Mouse (Mus musculus) embryonic facial prominence, embryonic 10.5 days (tissue): ENCODE measurements around the gene Tmem132d. TPM values are rescaled to one million over a fixed set of nuclear protein-coding genes. Genes with fewer than 3 reads are reported as not detected.

ENCODE experiments used
- DNase-seq: peaks from one replicate; pipeline ENCODE4 v3.0.0-alpha.2; 2017; ENCODE audit warnings: low spot score
- H3K27ac ChIP-seq: fragments of 300-500 bp; sonication (generic); replicated peaks from 2 replicates; pipeline ENCODE4 v1.5.1; 2016; ENCODE audit warnings: mild to moderate bottlenecking
- H3K27me3 ChIP-seq: fragments of 300-500 bp; sonication (generic); replicated peaks from 2 replicates; pipeline ENCODE4 v1.6.1; 2016; ENCODE audit warnings: low read depth, mild to moderate bottlenecking; ENCODE audit not compliant: poor library complexity, severe bottlenecking
- H3K36me3 ChIP-seq: fragments of 300-500 bp; sonication (generic); replicated peaks from 2 replicates; pipeline ENCODE4 v1.6.1; 2016; ENCODE audit warnings: mild to moderate bottlenecking, moderate library complexity
- H3K4me1 ChIP-seq: fragments of 300-500 bp; sonication (generic); 2 replicates; pipeline ENCODE4 v1.6.1; 2016
- H3K4me3 ChIP-seq: fragments of 300-500 bp; sonication (generic); 2 replicates; pipeline ENCODE4 v1.5.1; 2016; ENCODE audit warnings: mild to moderate bottlenecking, moderate library complexity
- H3K9me3 ChIP-seq: fragments of 300-500 bp; sonication (generic); 2 replicates; pipeline ENCODE4 v1.6.1; 2016; ENCODE audit warnings: mild to moderate bottlenecking
- WGBS: fragments of 180-500 bp; shearing (Covaris S2); methylation state at CpG from one replicate; pipeline ENCODE4 v1.1.7; 2016; 5-methylcytosine and 5-hydroxymethylcytosine counted together
- polyA plus RNA-seq: library from polyadenylated mRNA; unstranded; fragments of >200 nt; fragmentation: Nextera tagmentation; extraction: Ambion mirVana; gene quantifications from 2 replicates; pipeline ENCODE4 v1.2.1, GENCODE M21; 2016

Gene Tmem132d
- 0.18 and 0.85 TPM in 2 replicates for polyA plus RNA-seq

- 0 out of 2 replicates have a peak within 1 kb of the TSS, but pooled peaks have one; percentile 10 for H3K27ac ChIP-seq
- DNase-seq = peak; percentile 46
- peaks cover 91% of the 10 kb centered on the region for H3K27me3 ChIP-seq
- H3K4me3 ChIP-seq = peak within 1 kb of the TSS; percentile 62
- H3K36me3 ChIP-seq = no peaks in the 10 kb centered on the region
- H3K4me1 ChIP-seq = peaks cover 16% of the 10 kb centered on the region
- WGBS = under 1% methylated on average over 40 of the region's 40 CpGs
- no peaks in the 10 kb centered on the region for H3K9me3 ChIP-seq
These were observed at the start of gene Tmem132d for GRCm38 (mm10) chr5:128432916-128433315. Gene Tmem132d, minus strand, starts transcription at chr5:128433077.

GRCm38 (mm10) chr5:128480816-128481215, 47.9 kb upstream of the Tmem132d start:
- no peak for DNase-seq
- peaks cover 13% of the 10 kb centered on the region for H3K4me1 ChIP-seq
- no peaks in the 10 kb centered on the region for H3K36me3 ChIP-seq
- peaks cover 36% of the 10 kb centered on the region for H3K27me3 ChIP-seq
- H3K27ac ChIP-seq = no peak overlapping the region
- WGBS = 77% methylated on average over 6 of the region's 6 CpGs
- H3K9me3 ChIP-seq = no peaks in the 10 kb centered on the region
- H3K4me3 ChIP-seq = no peak overlapping the region

GRCm38 (mm10) chr5:128475372-128475771, 42.5 kb upstream of the Tmem132d start:
- no peak for DNase-seq
- no peak overlapping the region for H3K27ac ChIP-seq

GRCm38 (mm10) chr5:128469812-128470211, 36.9 kb upstream of the Tmem132d start:
- H3K27ac ChIP-seq = no peak overlapping the region
- no peak for DNase-seq
- no peak overlapping the region for H3K4me3 ChIP-seq
- peaks cover 4% of the 10 kb centered on the region; the same call in 1 of the 2 replicates for H3K4me1 ChIP-seq
- WGBS = 84% methylated on average over 14 of the region's 14 CpGs
- H3K9me3 ChIP-seq = no peaks in the 10 kb centered on the region
- no peaks in the 10 kb centered on the region for H3K36me3 ChIP-seq
- H3K27me3 ChIP-seq = no peaks in the 10 kb centered on the region

More at GRCm38 (mm10) chr5:128475372-128475771, 42.5 kb upstream of the Tmem132d start:
- Histone ChIP-seq H3K4me3 (no peak overlapping the region), H3K36me3 (no peaks in the 10 kb centered on the region), H3K27me3 (no peaks in the 10 kb centered on the region), H3K4me1 (no peaks in the 10 kb centered on the region), H3K9me3 (no peaks in the 10 kb centered on the region)
- WGBS = 81% methylated on average over 8 of the region's 8 CpGs

- Histone ChIP-seq H3K27me3 (no peaks in the 10 kb centered on the region), H3K4me1 (peaks cover 13% of the 10 kb centered on the region), H3K36me3 (no peaks in the 10 kb centered on the region), H3K4me3 (no peak overlapping the region), H3K27ac (no peak overlapping the region), H3K9me3 (no peaks in the 10 kb centered on the region)
- DNase-seq = no peak
- 11% methylated on average over 9 of the region's 9 CpGs for WGBS
These were observed 31.6 kb upstream of the Tmem132d start for GRCm38 (mm10) chr5:128464514-128464913.

GRCm38 (mm10) chr5:128460605-128461004, 27.7 kb upstream of the Tmem132d start:
- H3K4me1 ChIP-seq = peaks cover 13% of the 10 kb centered on the region
- no peak overlapping the region for H3K4me3 ChIP-seq
- no peak for DNase-seq
- H3K36me3 ChIP-seq = no peaks in the 10 kb centered on the region
- WGBS = 35% methylated on average over 3 of the region's 3 CpGs
- no peaks in the 10 kb centered on the region for H3K9me3 ChIP-seq
- H3K27ac ChIP-seq = no peak overlapping the region
- no peaks in the 10 kb centered on the region for H3K27me3 ChIP-seq

- Histone ChIP-seq H3K4me3 (no peak overlapping the region), H3K27me3 (peaks cover 16% of the 10 kb centered on the region), H3K36me3 (no peaks in the 10 kb centered on the region), H3K27ac (no peak overlapping the region), H3K4me1 (0 out of 2 replicates have a peak, but pooled peaks cover 6% of the 10 kb centered on the region), H3K9me3 (no peaks in the 10 kb centered on the region)
- DNase-seq = no peak
- 80% methylated on average over 12 of the region's 12 CpGs for WGBS
These were observed 22.9 kb upstream of the Tmem132d start for GRCm38 (mm10) chr5:128455732-128456131.

- no peaks in the 10 kb centered on the region for H3K9me3 ChIP-seq
- H3K4me3 ChIP-seq = no peak overlapping the region
- DNase-seq = no peak
- 31% methylated on average over 6 of the region's 6 CpGs for WGBS
- 0 out of 2 replicates have a peak, but pooled peaks cover 6% of the 10 kb centered on the region for H3K4me1 ChIP-seq
- H3K27me3 ChIP-seq = peaks cover 16% of the 10 kb centered on the region
- no peak overlapping the region for H3K27ac ChIP-seq
- no peaks in the 10 kb centered on the region for H3K36me3 ChIP-seq
These were observed 19.3 kb upstream of the Tmem132d start for GRCm38 (mm10) chr5:128452196-128452595.

- no peak overlapping the region for H3K27ac ChIP-seq
- H3K27me3 ChIP-seq = peaks cover 25% of the 10 kb centered on the region
- H3K9me3 ChIP-seq = no peaks in the 10 kb centered on the region
- no peaks in the 10 kb centered on the region for H3K36me3 ChIP-seq
- 0 out of 2 replicates have a peak, but pooled peaks cover 6% of the 10 kb centered on the region for H3K4me1 ChIP-seq
- peak; percentile 42 for DNase-seq
- 77% methylated on average over 3 of the region's 3 CpGs for WGBS
- no peak overlapping the region for H3K4me3 ChIP-seq
These were observed 17.9 kb upstream of the Tmem132d start for GRCm38 (mm10) chr5:128450808-128451207.

- Histone ChIP-seq H3K36me3 (no peaks in the 10 kb centered on the region), H3K27me3 (peaks cover 62% of the 10 kb centered on the region), H3K4me1 (peaks cover 10% of the 10 kb centered on the region), H3K9me3 (no peaks in the 10 kb centered on the region), H3K27ac (no peak overlapping the region), H3K4me3 (no peak overlapping the region)
- WGBS = 20% methylated on average over 6 of the region's 6 CpGs
- no peak for DNase-seq
These were observed 12.0 kb upstream of the Tmem132d start for GRCm38 (mm10) chr5:128444876-128445275.

GRCm38 (mm10) chr5:128443848-128444247, 11.0 kb upstream of the Tmem132d start:
- H3K36me3 ChIP-seq = no peaks in the 10 kb centered on the region
- H3K4me3 ChIP-seq = peak overlapping the region; percentile 42
- peaks cover 10% of the 10 kb centered on the region for H3K4me1 ChIP-seq
- no peak overlapping the region for H3K27ac ChIP-seq
- H3K9me3 ChIP-seq = no peaks in the 10 kb centered on the region
- WGBS = 46% methylated on average over 4 of the region's 4 CpGs
- no peak for DNase-seq
- peaks cover 68% of the 10 kb centered on the region for H3K27me3 ChIP-seq

- WGBS = 11% methylated on average over 5 of the region's 5 CpGs
- peaks cover 10% of the 10 kb centered on the region for H3K4me1 ChIP-seq
- no peaks in the 10 kb centered on the region for H3K36me3 ChIP-seq
- peaks cover 89% of the 10 kb centered on the region for H3K27me3 ChIP-seq
- H3K4me3 ChIP-seq = no peak overlapping the region
- DNase-seq = no peak
- H3K9me3 ChIP-seq = no peaks in the 10 kb centered on the region
- H3K27ac ChIP-seq = no peak overlapping the region
These were observed 8.2 kb upstream of the Tmem132d start for GRCm38 (mm10) chr5:128441121-128441520.

GRCm38 (mm10) chr5:128439828-128440227, 7.0 kb upstream of the Tmem132d start:
- Histone ChIP-seq H3K27ac (no peak overlapping the region), H3K27me3 (peaks cover 87% of the 10 kb centered on the region), H3K36me3 (no peaks in the 10 kb centered on the region), H3K4me1 (peaks cover 10% of the 10 kb centered on the region), H3K4me3 (no peak overlapping the region), H3K9me3 (no peaks in the 10 kb centered on the region)
- peak; percentile 78 for DNase-seq
- 2% methylated on average over 5 of the region's 5 CpGs for WGBS
